Mouse (Mus musculus) liver, adult 2 months (tissue): ENCODE results near the gene Psen1. TPM values are rescaled to one million over a fixed set of nuclear protein-coding genes. Genes with fewer than 3 reads are reported as not detected.

Source experiments
- DNase-seq: peaks from one replicate; pipeline ENCODE4 v3.0.0-alpha.2; 2011; ENCODE audit warnings: low read depth, low spot score; ENCODE audit errors: extremely low read depth
- H3K27ac ChIP-seq: fragments of 200-500 bp; replicated peaks from 2 replicates; pipeline ENCODE4 v1.5.1; 2012; ENCODE audit warnings: low read depth, mild to moderate bottlenecking, control low read depth, inconsistent platforms, low read length; ENCODE audit not compliant: insufficient read depth
- H3K27me3 ChIP-seq: fragments of 200-500 bp; 2 replicates; pipeline ENCODE4 v1.6.1; 2012; ENCODE audit warnings: mild to moderate bottlenecking, moderate library complexity, low read length, inconsistent platforms; ENCODE audit not compliant: control insufficient read depth, insufficient read depth
- H3K36me3 ChIP-seq: fragments of 200-500 bp; 2 replicates; pipeline ENCODE4 v1.6.1; 2012; ENCODE audit warnings: low read length, inconsistent platforms; ENCODE audit not compliant: control insufficient read depth, insufficient read depth
- H3K4me1 ChIP-seq: fragments of 200-500 bp; 2 replicates; pipeline ENCODE4 v1.6.1; 2011; ENCODE audit warnings: low read length; ENCODE audit not compliant: control insufficient read depth, insufficient read depth
- H3K4me3 ChIP-seq: fragments of 200-500 bp; 2 replicates; pipeline ENCODE4 v1.5.1; 2011; ENCODE audit warnings: low read depth, mild to moderate bottlenecking, control low read depth, low read length, moderate library complexity; ENCODE audit not compliant: insufficient read depth
- H3K79me2 ChIP-seq: fragments of 200-500 bp; 2 replicates; pipeline ENCODE4 v1.6.1; 2012; ENCODE audit warnings: inconsistent platforms, mild to moderate bottlenecking, low read length, moderate library complexity; ENCODE audit not compliant: control insufficient read depth, insufficient read depth
- H3K9ac ChIP-seq: fragments of 200-500 bp; 2 replicates; pipeline ENCODE4 v1.6.1; 2012; ENCODE audit warnings: low read depth, mild to moderate bottlenecking, control low read depth, inconsistent platforms, low read length
- CTCF ChIP-seq: fragments of 200-500 bp; IDR thresholded peaks from 2 replicates; pipeline ENCODE4 v1.5.1; 2011; ENCODE audit warnings: low read depth, low read length, control low read depth
- POLR2A ChIP-seq: fragments of 200-500 bp; IDR thresholded peaks from 2 replicates; pipeline ENCODE4 v1.6.1; 2011; ENCODE audit warnings: low read length, control low read depth; ENCODE audit not compliant: insufficient read depth; ENCODE audit errors: extremely low read depth
- WGBS: fragments of 180-500 bp; shearing (Covaris S2); methylation state at CpG from one replicate; pipeline ENCODE4 v1.1.7; 2018; 5-methylcytosine and 5-hydroxymethylcytosine counted together
- polyA plus RNA-seq: library from polyadenylated mRNA; depleted of rRNA; stranded (reverse); fragments of >200 nt; gene quantifications from 2 replicates; pipeline ENCODE4 v1.2.3, GENCODE M21; 2012; rRNA removed
- total RNA-seq: library from RNA; depleted of rRNA; stranded (reverse); fragments of >200 nt; gene quantifications from 2 replicates; pipeline ENCODE4 v1.2.3, GENCODE M21; 2014; rRNA removed

Gene Psen1
- total and polyA plus RNA-seq, 2 experiments: 12.2 to 17.0 TPM

DNA sequence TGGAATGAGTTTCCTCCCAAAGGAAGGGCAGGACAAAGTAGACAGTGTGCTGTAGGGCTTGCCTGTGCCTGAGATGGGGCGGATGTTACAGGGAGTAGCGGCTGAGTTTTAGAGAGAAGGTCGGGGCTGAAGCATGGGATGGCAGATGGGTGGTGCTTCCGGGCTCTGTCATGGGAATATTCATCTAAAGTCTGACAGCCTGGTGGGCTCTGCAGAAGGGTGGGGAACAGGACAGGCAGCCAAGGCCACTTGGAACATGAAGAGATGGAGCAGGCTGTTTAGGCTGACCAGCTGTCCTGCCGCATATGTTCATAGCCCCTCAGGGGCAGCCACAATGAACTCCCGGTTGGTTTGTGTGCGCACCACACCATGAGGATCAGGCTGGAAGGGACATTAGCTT is 93.3 kb downstream of the Psen1 start:
- H3K4me3 ChIP-seq: no peak overlapping the region
- no peak overlapping the region for H3K27ac ChIP-seq
- no peaks in the 10 kb centered on the region for H3K4me1 ChIP-seq
- no peaks in the 10 kb centered on the region for H3K36me3 ChIP-seq
- H3K27me3 ChIP-seq: no peaks in the 10 kb centered on the region
- DNase-seq: no peak
- no peak for TF ChIP-seq CTCF
- no peak for TF ChIP-seq POLR2A
- H3K9ac ChIP-seq: no peak overlapping the region
- WGBS: 77% methylated on average over 7 of the region's 7 CpGs
- no peaks in the 10 kb centered on the region for H3K79me2 ChIP-seq

DNA sequence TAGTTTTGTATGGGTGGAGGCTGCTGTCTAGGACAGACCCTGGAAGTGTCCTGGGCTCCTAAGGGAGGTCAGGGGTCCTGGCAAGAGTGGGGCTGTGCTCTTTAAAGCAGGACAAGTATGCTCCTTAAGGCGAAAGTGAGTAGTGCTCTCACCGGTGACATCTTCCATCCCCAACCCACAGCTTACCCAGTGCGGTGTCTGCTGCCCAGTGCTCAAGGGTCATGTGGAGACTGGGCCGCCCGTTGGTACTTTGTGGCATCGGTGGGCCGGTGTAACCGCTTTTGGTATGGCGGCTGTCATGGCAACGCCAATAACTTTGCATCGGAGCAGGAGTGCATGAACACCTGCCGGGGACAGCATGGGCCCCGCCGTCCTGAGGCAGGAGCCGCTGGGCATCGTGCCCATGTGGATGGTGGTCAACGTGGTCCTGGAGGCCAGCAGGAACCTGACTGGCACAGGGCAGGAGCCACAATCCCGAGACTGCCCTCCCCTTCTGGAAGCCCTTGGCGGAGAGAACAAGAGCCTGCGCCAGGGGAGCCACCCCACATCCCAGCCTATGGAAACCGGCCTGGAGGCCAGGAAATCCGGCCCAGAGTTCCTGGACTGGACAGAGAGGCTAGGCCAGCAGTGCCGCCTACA is 93.8 kb downstream of the Psen1 start:
- WGBS: 87% methylated on average over 23 of the region's 23 CpGs
- H3K27me3 ChIP-seq: no peaks in the 10 kb centered on the region
- TF ChIP-seq POLR2A (no peak), CTCF (no peak)
- no peaks in the 10 kb centered on the region for H3K4me1 ChIP-seq
- no peaks in the 10 kb centered on the region for H3K36me3 ChIP-seq
- H3K27ac ChIP-seq: no peak overlapping the region
- no peak overlapping the region for H3K9ac ChIP-seq
- DNase-seq: no peak
- H3K4me3 ChIP-seq: no peak overlapping the region
- H3K79me2 ChIP-seq: no peaks in the 10 kb centered on the region

DNA sequence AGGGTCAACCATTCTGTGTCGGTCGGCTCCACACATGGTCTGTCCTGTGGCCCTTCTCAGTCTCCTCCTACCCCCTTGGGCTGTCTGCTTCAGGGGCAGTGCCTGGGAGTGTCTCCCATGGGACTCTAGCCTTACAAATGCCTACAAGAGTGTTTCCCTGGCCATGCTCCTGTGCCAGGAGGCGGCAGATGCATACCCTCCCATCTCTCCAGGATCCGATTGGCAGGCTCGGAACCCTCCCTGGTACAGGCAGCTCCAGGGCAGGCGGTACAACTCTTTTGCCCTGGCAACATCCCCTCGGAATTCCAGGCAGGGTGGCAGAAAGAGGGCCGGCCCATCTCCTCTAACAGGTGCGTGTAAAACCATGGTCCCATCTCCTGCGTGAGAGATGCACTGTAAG is 94.7 kb downstream of the Psen1 start:
- H3K79me2 ChIP-seq: no peaks in the 10 kb centered on the region
- no peak overlapping the region for H3K4me3 ChIP-seq
- no peak for DNase-seq
- no peak overlapping the region for H3K9ac ChIP-seq
- H3K27me3 ChIP-seq: no peaks in the 10 kb centered on the region
- no peaks in the 10 kb centered on the region for H3K4me1 ChIP-seq
- H3K27ac ChIP-seq: no peak overlapping the region
- TF ChIP-seq POLR2A (no peak), CTCF (no peak)
- no peaks in the 10 kb centered on the region for H3K36me3 ChIP-seq
- WGBS: 94% methylated on average over 10 of the region's 10 CpGs

Other genes starting within 250 kb of the Psen1 start
- gene Dpf3, start 200.4 kb upstream of the Psen1 start, total RNA-seq: 1.5 and 1.6 TPM in 2 replicates
- gene Dpf3, start 200.4 kb upstream of the Psen1 start, polyA plus RNA-seq: 2.4 and 2.7 TPM in 2 replicates
- gene Dcaf4, start 167.7 kb upstream of the Psen1 start, total RNA-seq: 3.0 and 3.5 TPM in 2 replicates
- gene Dcaf4, start 167.7 kb upstream of the Psen1 start, polyA plus RNA-seq: 3.8 and 5.4 TPM in 2 replicates
- 52.0 and 57.7 TPM in 2 replicates for gene Zfyve1, start 90.9 kb upstream of the Psen1 start, total RNA-seq
- gene Zfyve1, start 90.9 kb upstream of the Psen1 start, polyA plus RNA-seq: 37.9 and 40.9 TPM in 2 replicates
- 69.1 and 78.1 TPM in 2 replicates for gene Rbm25, start 56.9 kb upstream of the Psen1 start, total RNA-seq
- gene Rbm25, start 56.9 kb upstream of the Psen1 start, polyA plus RNA-seq: 10.7 and 16.9 TPM in 2 replicates
- 1.3 and 1.9 TPM in 2 replicates for gene Papln, start 75.5 kb downstream of the Psen1 start, total RNA-seq
- gene Papln, start 75.5 kb downstream of the Psen1 start, polyA plus RNA-seq: 2.5 and 3.1 TPM in 2 replicates
- 20.2 and 21.3 TPM in 2 replicates for gene Numb, start 233.8 kb downstream of the Psen1 start, total RNA-seq
- gene Numb, start 233.8 kb downstream of the Psen1 start, polyA plus RNA-seq: 38.5 and 46.7 TPM in 2 replicates